Mouse (Mus musculus): ENCODE data around the gene Oosp3. TPM values are rescaled to one million over a fixed set of nuclear protein-coding genes. Genes with fewer than 3 reads are reported as not detected.

The Oosp3 gene
- polyA plus RNA-seq, 1 experiment from 2014 or later, result not detected

Other genes with a start within 250 kb of the Oosp3 start
- gene Ms4a6c, start 227.7 kb upstream of the Oosp3 start, polyA plus RNA-seq (2015; fragmentation: Nextera tagmentation; extraction: Ambion mirVana), result 2.2 and 2.5 TPM in 2 replicates
- not detected in 2 replicates for gene Gm8369, start 211.1 kb upstream of the Oosp3 start, polyA plus RNA-seq (2015; fragmentation: Nextera tagmentation; extraction: Ambion mirVana)
- gene Ms4a6b, start 180.5 kb upstream of the Oosp3 start, polyA plus RNA-seq (2015; fragmentation: Nextera tagmentation; extraction: Ambion mirVana), result 2.2 and 3.1 TPM in 2 replicates
- not detected in 2 replicates for gene Ms4a4d, start 160.3 kb upstream of the Oosp3 start, polyA plus RNA-seq (2015; fragmentation: Nextera tagmentation; extraction: Ambion mirVana)
- gene Ms4a6d, start 92.2 kb upstream of the Oosp3 start, polyA plus RNA-seq (2015; fragmentation: Nextera tagmentation; extraction: Ambion mirVana), result 1.9 and 2.1 TPM in 2 replicates
- 0.10 and 0.32 TPM in 2 replicates for gene Ms4a2, start 73.3 kb upstream of the Oosp3 start, polyA plus RNA-seq (2015; fragmentation: Nextera tagmentation; extraction: Ambion mirVana)
- gene Ms4a3, start 56.2 kb upstream of the Oosp3 start, polyA plus RNA-seq (2015; fragmentation: Nextera tagmentation; extraction: Ambion mirVana), result not detected in 2 replicates
- gene Oosp2, start 36.5 kb upstream of the Oosp3 start, polyA plus RNA-seq (2015; fragmentation: Nextera tagmentation; extraction: Ambion mirVana), result not detected in 2 replicates
- gene Oosp1, start 5.9 kb upstream of the Oosp3 start, polyA plus RNA-seq (2015; fragmentation: Nextera tagmentation; extraction: Ambion mirVana), result not detected in 2 replicates
- gene Gif, start 50.5 kb downstream of the Oosp3 start, polyA plus RNA-seq (2015; fragmentation: Nextera tagmentation; extraction: Ambion mirVana), result not detected in 2 replicates
- 46.2 and 49.1 TPM in 2 replicates for gene Mrpl16, start 73.3 kb downstream of the Oosp3 start, polyA plus RNA-seq (2015; fragmentation: Nextera tagmentation; extraction: Ambion mirVana)
- 20.1 and 21.1 TPM in 2 replicates for gene Stx3, start 122.3 kb downstream of the Oosp3 start, polyA plus RNA-seq (2015; fragmentation: Nextera tagmentation; extraction: Ambion mirVana)
- 0.11 and 0.33 TPM in 2 replicates for gene Olfr1417, start 142.2 kb downstream of the Oosp3 start, polyA plus RNA-seq (2015; fragmentation: Nextera tagmentation; extraction: Ambion mirVana)
- gene Olfr1418, start 164.0 kb downstream of the Oosp3 start, polyA plus RNA-seq (2015; fragmentation: Nextera tagmentation; extraction: Ambion mirVana), result not detected in 2 replicates
- gene Olfr1419, start 178.1 kb downstream of the Oosp3 start, polyA plus RNA-seq (2015; fragmentation: Nextera tagmentation; extraction: Ambion mirVana), result not detected in 2 replicates
- not detected in 2 replicates for gene Olfr1420, start 189.5 kb downstream of the Oosp3 start, polyA plus RNA-seq (2015; fragmentation: Nextera tagmentation; extraction: Ambion mirVana)
- 14.8 and 16.4 TPM in 2 replicates for gene Patl1, start 215.3 kb downstream of the Oosp3 start, polyA plus RNA-seq (2015; fragmentation: Nextera tagmentation; extraction: Ambion mirVana)